Mouse (Mus musculus) G1E (cell line): ENCODE measurements around the gene Mrps22. TPM values are rescaled to one million over a fixed set of nuclear protein-coding genes. Genes with fewer than 3 reads are reported as not detected.

Experiments
- ATAC-seq: 2 replicates; pipeline ENCODE4 v1.8.0; 2016; ENCODE audit warnings: mild to moderate bottlenecking; ENCODE audit not compliant: insufficient number of reproducible peaks, poor library complexity, low FRiP score, severe bottlenecking; ENCODE audit errors: extremely low read depth
- DNase-seq: peaks from one replicate; pipeline ENCODE4 v3.0.0; 2012; ENCODE audit warnings: low spot score
- H3K27me3 ChIP-seq: 2 replicates; pipeline ENCODE4 v1.6.1; 2012; ENCODE audit warnings: mild to moderate bottlenecking, low read length, inconsistent platforms; ENCODE audit not compliant: insufficient read depth
- H3K36me3 ChIP-seq: replicated peaks from 2 replicates; pipeline ENCODE3; 2012; ENCODE audit warnings: mild to moderate bottlenecking, inconsistent platforms
- H3K4me1 ChIP-seq: 2 replicates; pipeline ENCODE4 v1.6.1; 2012; ENCODE audit warnings: low read depth, low read length, inconsistent platforms, mixed read lengths; ENCODE audit not compliant: insufficient read depth
- H3K4me3 ChIP-seq: 2 replicates; pipeline ENCODE4 v1.5.1; 2012; ENCODE audit warnings: low read depth, mild to moderate bottlenecking, inconsistent platforms, low read length, moderate library complexity, mixed read lengths
- H3K9me3 ChIP-seq: replicated peaks from 2 replicates; pipeline ENCODE4 v1.6.1; 2012; ENCODE audit warnings: inconsistent platforms
- CTCF ChIP-seq: IDR thresholded peaks from 2 replicates; pipeline ENCODE4 v1.5.1; 2012; ENCODE audit warnings: low read depth, low read length, inconsistent platforms, mixed read lengths
- GATA1 ChIP-seq: IDR thresholded peaks from 2 replicates; pipeline ENCODE4 v1.6.1; 2012; ENCODE audit warnings: borderline replicate concordance, low read length, inconsistent platforms, mixed read lengths
- GATA2 ChIP-seq: IDR thresholded peaks from 2 replicates; pipeline ENCODE4 v1.6.1; 2012; ENCODE audit warnings: low read depth, low read length, inconsistent platforms, borderline replicate concordance
- POLR2AphosphoS5 ChIP-seq: IDR thresholded peaks from 2 replicates; pipeline ENCODE4 v1.6.1; 2012; ENCODE audit warnings: low read depth, low read length, inconsistent platforms; ENCODE audit not compliant: insufficient replicate concordance
- TAL1 ChIP-seq: conservative IDR thresholded peaks from 2 replicates; pipeline ENCODE4 v1.6.1; 2012; ENCODE audit warnings: low read depth, low read length, inconsistent platforms, mixed read lengths
- polyA plus RNA-seq: library from polyadenylated mRNA; stranded (reverse); fragments of >175 nt; gene quantifications from 2 replicates; pipeline ENCODE4 v1.2.3, GENCODE M21; 2012
- total RNA-seq, 2 experiments: library from RNA; stranded (forward) in 1 of 2; stranded (reverse) in 1 of 2; fragments of 200-1000 nt in 1 of 2; fragments of >200 nt in 1 of 2; fragmentation: Nextera tagmentation in 1 of 2; gene quantifications; 2 replicates each; pipeline ENCODE4 v1.2.3; 2014 to 2017

The Mrps22 gene
- total and polyA plus RNA-seq, 3 experiments: 22.2 to 101 (median 45.8) TPM

DNA sequence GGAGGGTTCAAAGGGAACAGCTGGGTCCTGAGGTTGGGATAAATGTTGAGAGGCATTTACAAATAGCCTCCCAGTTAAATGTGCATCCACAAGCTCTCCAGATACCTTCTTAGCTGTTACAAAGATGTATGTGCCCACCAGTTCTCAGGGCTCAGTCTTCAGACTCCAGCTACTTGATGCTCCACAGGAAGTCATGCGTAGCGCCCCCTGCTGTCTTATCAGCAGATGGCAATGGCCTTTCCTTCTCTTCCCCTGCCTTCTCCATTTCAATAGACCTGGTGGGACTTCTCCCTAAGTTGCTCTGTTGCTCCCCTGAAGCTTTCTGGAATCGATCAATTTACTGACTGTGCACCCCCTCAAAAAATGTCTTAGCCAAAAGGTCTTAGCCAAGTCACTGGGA, 27.0 kb upstream of the Mrps22 start:
- no peaks in the 10 kb centered on the region for H3K36me3 ChIP-seq
- no peak for ATAC-seq
- H3K4me3 ChIP-seq: no peak overlapping the region
- DNase-seq: no peak
- no peak for TF ChIP-seq GATA1
- TF ChIP-seq CTCF: peak; percentile 27
- no peaks in the 10 kb centered on the region for H3K4me1 ChIP-seq
- H3K27me3 ChIP-seq: no peaks in the 10 kb centered on the region
- H3K9me3 ChIP-seq: no peaks in the 10 kb centered on the region

DNA sequence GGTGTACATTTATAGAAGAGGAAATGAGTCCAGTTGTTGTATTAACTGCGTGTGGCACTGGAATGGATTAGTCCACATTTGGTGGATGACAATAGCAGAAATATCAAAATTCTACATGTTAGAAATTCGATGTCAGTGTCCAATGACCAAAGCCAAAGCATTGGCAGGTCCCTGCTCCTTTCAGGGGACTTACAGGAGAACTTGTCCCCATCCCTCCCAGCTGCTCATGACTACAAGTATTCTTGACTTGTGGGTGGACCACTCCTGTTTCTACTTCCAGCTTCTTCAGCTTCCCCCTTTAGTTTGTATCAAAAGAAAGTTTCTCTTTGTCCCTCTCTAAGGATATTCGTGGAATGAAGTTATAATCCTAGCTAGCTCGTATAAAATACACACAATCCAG, 3.4 kb upstream of the Mrps22 start:
- ATAC-seq (no peak), DNase-seq (no peak)
- Histone ChIP-seq H3K9me3 (no peaks in the 10 kb centered on the region), H3K4me3 (no peak overlapping the region), H3K36me3 (peaks cover 2% of the 10 kb centered on the region), H3K4me1 (peaks cover 13% of the 10 kb centered on the region), H3K27me3 (peaks cover 12% of the 10 kb centered on the region; the same call in 1 of the 2 replicates)
- no peak for TF ChIP-seq GATA1
- no peak for TF ChIP-seq CTCF
- no peak for TF ChIP-seq POLR2AphosphoS5
- TF ChIP-seq GATA2: no peak
- TF ChIP-seq TAL1: no peak

GRCm38 (mm10) chr9:98601837-98602359, 438 bp upstream of the Mrps22 start:
- ATAC-seq: no peak
- peaks cover 12% of the 10 kb centered on the region; the same call in 1 of the 2 replicates for H3K27me3 ChIP-seq
- H3K4me3 ChIP-seq: peak overlapping the region; percentile 96; the same call in 1 of the 2 replicates
- H3K36me3 ChIP-seq: peaks cover 31% of the 10 kb centered on the region
- no peak for DNase-seq
- H3K4me1 ChIP-seq: peaks cover 29% of the 10 kb centered on the region
- no peaks in the 10 kb centered on the region for H3K9me3 ChIP-seq
- TF ChIP-seq POLR2AphosphoS5 (no peak), TAL1 (no peak), CTCF (no peak), GATA2 (no peak), GATA1 (no peak)

- Histone ChIP-seq H3K4me1 (peaks cover 31% of the 10 kb centered on the region), H3K27me3 (peaks cover 12% of the 10 kb centered on the region; the same call in 1 of the 2 replicates), H3K4me3 (peak overlapping the region; percentile 96; the same call in 1 of the 2 replicates), H3K36me3 (peaks cover 47% of the 10 kb centered on the region), H3K9me3 (no peaks in the 10 kb centered on the region)
- ATAC-seq (no peak), DNase-seq (no peak)
- TF ChIP-seq TAL1: no peak
- TF ChIP-seq GATA2: no peak
- TF ChIP-seq GATA1: no peak
- no peak for TF ChIP-seq CTCF
- TF ChIP-seq POLR2AphosphoS5: no peak
These were observed 1.4 kb downstream of the Mrps22 start for GRCm38 (mm10) chr9:98600094-98600493.

- H3K27me3 ChIP-seq: no peaks in the 10 kb centered on the region
- H3K9me3 ChIP-seq: no peaks in the 10 kb centered on the region
- no peak overlapping the region for H3K4me3 ChIP-seq
- peaks cover 88% of the 10 kb centered on the region for H3K36me3 ChIP-seq
- ATAC-seq: no peak
- TF ChIP-seq GATA1: no peak
- no peak for TF ChIP-seq TAL1
- no peak for TF ChIP-seq GATA2
- no peak for TF ChIP-seq CTCF
- no peak for TF ChIP-seq POLR2AphosphoS5
- H3K4me1 ChIP-seq: 0 out of 2 replicates have a peak, but pooled peaks cover 4% of the 10 kb centered on the region
- no peak for DNase-seq
These were observed 17.6 kb downstream of the Mrps22 start for GRCm38 (mm10) chr9:98583852-98584251.

DNA sequence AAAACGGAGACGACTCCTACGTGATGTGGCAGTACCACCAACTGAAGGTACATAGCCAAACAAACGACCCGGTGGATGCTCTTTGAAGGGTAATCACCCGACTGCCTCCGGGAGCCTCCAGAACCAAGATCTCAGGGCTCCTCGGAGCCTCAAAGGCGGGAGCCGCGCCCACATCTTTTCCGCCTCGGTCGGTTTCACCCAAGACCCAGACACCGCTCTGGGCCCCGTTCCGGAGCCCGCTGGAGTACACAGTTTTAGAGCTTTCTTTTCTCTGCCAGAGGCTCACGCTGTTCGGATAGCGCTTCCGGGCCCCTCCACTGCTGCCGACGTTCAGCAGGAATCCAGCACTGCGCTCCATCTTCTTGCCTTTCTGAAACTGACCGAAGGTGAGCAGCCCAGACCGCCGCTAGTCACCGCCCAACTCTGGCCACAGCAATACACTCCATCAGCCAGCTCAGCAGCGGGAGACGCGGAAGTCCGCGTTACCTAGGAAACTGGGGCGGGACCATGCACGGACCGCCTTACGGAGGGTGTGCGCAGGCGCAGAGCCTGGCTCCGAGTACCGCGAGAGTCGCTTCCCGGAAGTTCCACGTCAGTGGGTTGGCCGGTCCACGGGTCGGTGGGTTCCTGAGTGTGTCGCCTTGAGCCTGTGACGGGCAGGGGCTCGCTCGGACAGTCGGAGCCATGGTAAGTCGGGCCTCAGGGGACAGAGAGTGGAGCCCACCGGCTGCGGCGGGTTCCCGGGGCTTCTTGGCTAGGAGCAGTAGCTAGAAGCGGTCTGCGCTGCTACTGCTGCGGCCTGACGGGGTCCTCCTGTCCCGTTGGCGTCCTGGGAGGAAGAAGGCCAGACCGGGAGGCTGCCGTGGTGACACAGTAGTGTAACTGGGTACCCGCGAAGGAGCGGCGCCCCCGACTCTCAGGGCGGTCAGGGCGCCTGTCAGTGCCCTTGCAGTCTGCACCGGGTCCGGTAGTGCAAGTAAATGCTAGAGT, 38.0 kb downstream of the Mrps22 start, which contains the start of gene Copb2:
Gene Copb2 (plus strand): TSS at position 585 of the 990 bp plus-strand sequence.
- Histone ChIP-seq H3K9me3 (no peaks in the 10 kb centered on the region), H3K4me3 (peak within 1 kb of the TSS; percentile 98), H3K4me1 (peaks cover 25% of the 10 kb centered on the region), H3K36me3 (peaks cover 24% of the 10 kb centered on the region), H3K27me3 (peaks cover 13% of the 10 kb centered on the region)
- peak; percentile 95 for ATAC-seq
- peak; percentile 80 for DNase-seq
- TF ChIP-seq GATA1: no peak
- no peak for TF ChIP-seq CTCF
- no peak for TF ChIP-seq POLR2AphosphoS5
- no peak for TF ChIP-seq GATA2
- TF ChIP-seq TAL1: no peak
